Mouse (Mus musculus) hindbrain, postnatal 0 days (tissue): ENCODE data around the gene Arl14. TPM values are rescaled to one million over a fixed set of nuclear protein-coding genes. Genes with fewer than 3 reads are reported as not detected.
A peak's percentile ranks its signal among the peaks of the same experiment; 100 is the strongest.

Experiments used
- ATAC-seq: fragments of 200-750 bp; cut with Nextera tagmentation; 2 replicates; pipeline ENCODE4 v1.8.0; 2017; ENCODE audit warnings: mild to moderate bottlenecking, moderate TSS enrichment, moderate library complexity
- DNase-seq: peaks from one replicate; pipeline ENCODE4 v3.0.0-alpha.2; 2015; ENCODE audit warnings: low spot score
- H3K27ac ChIP-seq: fragments of 300-500 bp; sonication (generic); 2 replicates; pipeline ENCODE4 v1.5.1; 2014; ENCODE audit warnings: mild to moderate bottlenecking
- H3K27me3 ChIP-seq: fragments of 300-500 bp; sonication (generic); 2 replicates; pipeline ENCODE4 v1.6.1; 2014; ENCODE audit warnings: low read length, mixed read lengths; ENCODE audit not compliant: insufficient read depth
- H3K36me3 ChIP-seq: fragments of 300-500 bp; sonication (generic); 2 replicates; pipeline ENCODE4 v1.6.1; 2014; ENCODE audit warnings: low read length, mixed read lengths; ENCODE audit not compliant: insufficient read depth
- H3K4me1 ChIP-seq: fragments of 300-500 bp; sonication (generic); 2 replicates; pipeline ENCODE4 v1.6.1; 2014; ENCODE audit warnings: antibody characterized with exemption, low read length, mixed read lengths; ENCODE audit not compliant: insufficient read depth
- H3K4me2 ChIP-seq: fragments of 300-500 bp; sonication (generic); 2 replicates; pipeline ENCODE4 v1.6.1; 2014; ENCODE audit warnings: low read depth, mild to moderate bottlenecking, low read length, moderate library complexity, mixed read lengths
- H3K4me3 ChIP-seq: fragments of 300-500 bp; sonication (generic); 2 replicates; pipeline ENCODE4 v1.5.1; 2014; ENCODE audit warnings: low read length
- H3K9ac ChIP-seq: fragments of 300-500 bp; sonication (generic); replicated peaks from 2 replicates; pipeline ENCODE4 v1.6.1; 2014; ENCODE audit warnings: mild to moderate bottlenecking, low read length, moderate library complexity, mixed read lengths
- H3K9me3 ChIP-seq: fragments of 300-500 bp; sonication (generic); 2 replicates; pipeline ENCODE4 v1.6.1; 2016; ENCODE audit warnings: low read length, mixed read lengths
- CTCF ChIP-seq: IDR thresholded peaks from 2 replicates; pipeline ENCODE4 v1.5.1; 2016; ENCODE audit warnings: antibody characterized with exemption, control low read depth, low read depth
- WGBS: fragments of 180-500 bp; shearing (Covaris S2); extraction: QIAGEN DNeasy Blood & Tissue Kit; methylation state at CpG from one replicate; pipeline ENCODE4 v1.1.7; 2014; 5-methylcytosine and 5-hydroxymethylcytosine counted together
- polyA plus RNA-seq: library from polyadenylated mRNA; unstranded; fragments of >200 nt; fragmentation: Nextera tagmentation; extraction: Ambion mirVana; gene quantifications from 2 replicates; pipeline ENCODE4 v1.2.1, GENCODE M21; 2015
- total RNA-seq: library from RNA; depleted of rRNA; stranded (reverse); fragments of >200 nt; gene quantifications from 2 replicates; pipeline ENCODE4 v1.2.3, GENCODE M21; 2014

Arl14 gene
- total and polyA plus RNA-seq, 2 experiments from 2014 or later, result not detected

DNA sequence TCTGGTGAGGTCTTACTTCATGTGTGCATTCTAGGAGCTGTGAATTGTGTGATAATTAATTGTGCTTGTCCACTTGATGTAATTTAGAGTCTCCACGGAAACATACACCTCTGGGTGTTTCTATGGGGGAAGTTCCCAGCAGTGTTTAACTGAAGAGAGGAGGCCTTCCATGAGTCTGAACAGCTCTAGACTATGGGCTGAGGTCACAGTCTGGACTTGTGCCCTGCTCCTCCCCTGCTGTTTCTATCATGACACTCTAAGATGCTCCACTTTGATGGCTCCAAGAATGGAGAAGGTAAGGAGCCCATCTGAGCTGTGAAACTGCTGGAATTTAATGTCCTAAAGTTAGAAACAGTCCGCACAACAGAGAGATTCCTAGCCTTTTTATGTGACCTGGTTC is 24.1 kb upstream of the Arl14 start:
- 40% methylated on average over 2 of the region's 2 CpGs for WGBS
- no peak for TF ChIP-seq CTCF
- DNase-seq, result no peak
- Histone ChIP-seq H3K4me3 (no peak overlapping the region), H3K27ac (peak overlapping the region; percentile 7; the same call in 1 of the 2 replicates), H3K9ac (no peak overlapping the region), H3K36me3 (no peaks in the 10 kb centered on the region), H3K4me1 (no peaks in the 10 kb centered on the region), H3K9me3 (no peaks in the 10 kb centered on the region), H3K27me3 (no peaks in the 10 kb centered on the region), H3K4me2 (no peak overlapping the region)
- ATAC-seq, result no peak

DNA sequence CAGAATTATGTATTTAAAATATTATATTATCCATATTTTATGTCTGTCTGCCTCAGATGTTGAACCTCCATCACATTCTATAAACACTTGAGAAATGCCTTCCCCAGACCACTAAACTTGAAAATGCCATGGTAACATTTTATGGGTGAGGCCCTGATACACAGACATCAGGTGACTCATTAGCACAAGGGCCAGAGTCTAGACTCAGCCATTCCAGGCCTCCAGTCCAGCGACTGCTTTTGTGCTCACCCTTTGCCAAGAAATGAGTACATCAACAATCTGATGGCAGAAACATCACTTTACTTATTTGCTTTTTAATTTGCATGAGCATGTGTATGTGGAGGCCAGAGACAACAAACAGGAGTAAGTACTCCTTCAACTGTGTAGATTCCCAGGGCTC is 22.0 kb upstream of the Arl14 start:
- H3K4me3 ChIP-seq, result no peak overlapping the region
- no peaks in the 10 kb centered on the region for H3K27me3 ChIP-seq
- H3K27ac ChIP-seq, result no peak overlapping the region
- no peak for ATAC-seq
- 70% methylated on average over 1 of the region's 1 CpGs for WGBS
- TF ChIP-seq CTCF, result no peak
- H3K9ac ChIP-seq, result no peak overlapping the region
- no peak for DNase-seq
- no peaks in the 10 kb centered on the region for H3K36me3 ChIP-seq
- H3K4me1 ChIP-seq, result no peaks in the 10 kb centered on the region
- H3K9me3 ChIP-seq, result no peaks in the 10 kb centered on the region
- H3K4me2 ChIP-seq, result no peak overlapping the region

DNA sequence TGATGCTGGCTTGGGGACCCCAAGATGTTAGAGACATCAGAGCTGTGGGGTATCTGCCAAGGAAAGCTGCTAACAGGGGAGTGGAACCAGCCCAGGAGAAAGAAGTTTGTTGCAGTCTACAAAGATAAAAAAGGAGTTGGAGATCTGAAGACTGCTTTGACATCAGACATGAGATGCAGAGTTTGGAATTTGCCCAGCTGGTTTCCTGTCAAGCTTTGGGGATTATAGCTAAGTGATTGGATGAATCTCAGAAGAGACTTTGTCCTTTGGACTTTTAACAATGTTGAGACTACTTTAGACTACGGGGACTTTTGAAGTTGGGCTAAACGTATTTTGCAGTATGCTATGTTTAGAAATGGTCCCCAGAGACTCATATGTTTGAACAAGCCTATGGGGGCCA is 21.0 kb upstream of the Arl14 start:
- no peak overlapping the region for H3K4me2 ChIP-seq
- 72% methylated on average over 2 of the region's 2 CpGs for WGBS
- H3K9me3 ChIP-seq, result no peaks in the 10 kb centered on the region
- TF ChIP-seq CTCF, result no peak
- DNase-seq (no peak), ATAC-seq (no peak)
- no peak overlapping the region for H3K9ac ChIP-seq
- H3K4me3 ChIP-seq, result no peak overlapping the region
- no peaks in the 10 kb centered on the region for H3K27me3 ChIP-seq
- H3K4me1 ChIP-seq, result no peaks in the 10 kb centered on the region
- no peaks in the 10 kb centered on the region for H3K36me3 ChIP-seq
- H3K27ac ChIP-seq, result no peak overlapping the region

DNA sequence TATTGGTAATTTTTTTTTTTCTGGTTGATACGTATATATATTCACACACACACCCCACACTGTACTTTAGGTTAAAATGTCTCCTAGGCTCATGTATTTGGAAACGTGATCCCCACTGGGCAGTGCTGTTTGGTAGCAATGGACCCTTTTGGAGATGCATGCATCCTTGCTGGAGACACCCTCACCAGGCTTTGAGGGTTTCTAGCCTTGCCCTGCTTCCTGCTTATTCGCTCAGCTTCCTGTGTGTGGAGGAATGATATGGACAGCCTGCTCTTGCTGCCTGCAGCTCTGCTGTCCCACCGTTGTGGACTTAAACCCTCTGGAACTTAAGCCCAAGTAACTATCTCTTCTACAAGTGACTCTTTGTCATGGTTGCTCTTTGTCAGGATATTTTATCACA is 19.3 kb upstream of the Arl14 start:
- Histone ChIP-seq H3K36me3 (no peaks in the 10 kb centered on the region), H3K27ac (no peak overlapping the region), H3K4me2 (no peak overlapping the region), H3K4me1 (no peaks in the 10 kb centered on the region), H3K9ac (no peak overlapping the region), H3K4me3 (no peak overlapping the region), H3K27me3 (no peaks in the 10 kb centered on the region), H3K9me3 (no peaks in the 10 kb centered on the region)
- DNase-seq (no peak), ATAC-seq (no peak)
- TF ChIP-seq CTCF, result no peak
- WGBS, result 77% methylated on average over 4 of the region's 4 CpGs

DNA sequence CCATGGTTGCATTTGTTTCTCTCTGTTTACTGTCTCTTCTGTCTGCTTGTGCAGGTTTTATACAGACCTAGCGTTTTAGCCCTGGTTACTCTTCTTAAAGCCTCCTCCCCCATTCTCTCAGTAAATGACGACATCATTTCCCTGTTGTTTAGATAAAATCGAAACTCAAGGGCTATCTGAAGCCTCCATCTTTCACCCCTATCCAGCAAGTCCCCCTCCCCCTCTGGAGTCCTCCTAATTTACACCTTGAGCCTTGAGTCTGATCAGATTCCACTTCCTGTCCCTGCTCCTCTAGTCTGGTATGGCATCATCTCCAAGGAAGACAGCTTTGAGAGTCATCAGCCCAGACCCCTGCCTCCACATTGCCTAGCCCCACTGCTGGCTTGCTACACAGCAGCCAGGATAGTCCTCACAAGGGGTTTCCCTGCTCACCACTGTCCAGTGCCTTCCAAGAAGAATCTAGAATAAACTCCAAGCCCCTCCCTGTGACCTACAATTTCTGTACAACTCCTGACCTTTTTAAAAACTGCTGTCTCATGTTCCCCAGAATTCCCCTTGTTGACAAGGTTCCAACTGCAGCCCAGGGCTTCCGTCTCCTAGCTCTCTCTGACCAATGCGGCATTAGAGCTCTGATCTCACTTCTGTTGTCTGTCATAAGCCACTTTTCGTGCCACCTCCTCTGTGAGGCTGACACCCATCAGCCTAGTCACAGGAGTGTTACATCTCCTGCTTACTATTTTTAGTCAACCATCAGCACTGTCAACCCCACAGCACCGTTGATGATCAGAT is 16.8 kb upstream of the Arl14 start:
- Histone ChIP-seq H3K9me3 (no peaks in the 10 kb centered on the region), H3K9ac (no peak overlapping the region), H3K4me1 (no peaks in the 10 kb centered on the region), H3K36me3 (no peaks in the 10 kb centered on the region), H3K4me2 (no peak overlapping the region), H3K27me3 (no peaks in the 10 kb centered on the region), H3K4me3 (no peak overlapping the region), H3K27ac (no peak overlapping the region)
- WGBS, result 69% methylated on average over 7 of the region's 7 CpGs
- no peak for TF ChIP-seq CTCF
- ATAC-seq, result no peak
- no peak for DNase-seq

DNA sequence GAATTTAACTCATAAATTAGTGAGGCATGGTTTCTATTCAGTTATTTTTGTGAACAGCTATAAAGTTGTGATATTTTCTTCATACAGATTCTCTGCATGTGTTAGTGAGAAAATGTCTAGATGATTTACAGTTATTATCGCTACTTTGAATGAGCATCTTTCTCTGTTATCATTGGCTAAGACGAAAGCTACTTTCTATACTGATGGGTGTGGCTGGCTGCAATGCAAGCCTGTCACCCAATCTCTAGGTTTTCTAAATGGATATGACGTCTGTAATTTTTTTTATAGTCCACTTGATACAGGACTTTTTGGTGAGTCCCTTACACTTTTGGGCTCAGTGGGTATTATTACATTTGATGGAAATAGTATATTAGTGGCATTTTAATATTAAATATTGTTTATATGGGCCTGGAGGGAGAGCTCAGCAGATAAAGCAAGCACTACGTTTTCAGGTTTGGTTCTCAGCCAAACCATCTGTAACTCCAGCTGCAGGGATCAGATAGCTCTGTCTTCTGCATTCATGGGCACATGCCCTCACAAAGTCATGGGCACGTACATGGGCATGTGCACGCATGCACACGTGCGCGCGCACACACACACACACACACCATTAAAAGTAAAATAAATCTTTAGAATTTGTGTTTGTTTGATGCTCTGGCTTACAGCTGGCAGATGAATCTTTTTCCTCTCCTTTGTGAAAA is 15.9 kb upstream of the Arl14 start:
- no peak for ATAC-seq
- no peaks in the 10 kb centered on the region for H3K36me3 ChIP-seq
- WGBS, result 83% methylated on average over 10 of the region's 10 CpGs
- DNase-seq, result no peak
- TF ChIP-seq CTCF, result no peak
- H3K4me1 ChIP-seq, result no peaks in the 10 kb centered on the region
- H3K27ac ChIP-seq, result no peak overlapping the region
- no peak overlapping the region for H3K4me2 ChIP-seq
- H3K9ac ChIP-seq, result no peak overlapping the region
- H3K4me3 ChIP-seq, result no peak overlapping the region
- no peaks in the 10 kb centered on the region for H3K9me3 ChIP-seq
- H3K27me3 ChIP-seq, result no peaks in the 10 kb centered on the region
